Mouse (Mus musculus) T-helper 2 cell (primary cell): ENCODE measurements around the gene Wscd2.

Experiments used
- in situ Hi-C: fragments of 300-600 bp; cut with MboI, MseI; formaldehyde crosslinking; loops from one replicate; pipeline ENCODE4 v1.15.1; 2025; ENCODE audit warnings: high pct_unique_total_duplicates

Wscd2 gene

GRCm38 (mm10) chr5:113485584-113486162, 4.5 kb upstream of the Wscd2 start:
- in situ Hi-C loops: no loop called here

- in situ Hi-C loops: no loop called here
Observed at GRCm38 (mm10) chr5:113487879-113488278, 2.3 kb upstream of the Wscd2 start.

DNA sequence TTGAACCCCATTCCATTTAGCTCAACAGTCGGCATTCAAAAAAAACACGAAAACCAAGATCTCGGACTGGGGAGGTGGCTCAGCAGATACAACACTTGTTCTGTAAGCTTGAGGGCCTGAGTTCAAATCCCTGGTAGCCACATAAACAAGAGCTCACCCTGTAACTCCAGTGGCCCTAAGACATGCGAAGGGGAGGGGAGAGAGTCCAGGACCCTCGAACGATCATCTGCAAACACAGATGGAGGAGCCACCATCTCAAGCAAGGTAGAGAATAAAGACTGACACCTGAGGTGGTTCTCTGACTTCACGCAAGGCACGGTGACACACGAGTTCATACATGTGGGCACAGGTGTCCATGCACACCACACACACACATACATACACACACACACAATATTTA, 516 bp upstream of the Wscd2 start:
- in situ Hi-C loops: no loop called here

DNA sequence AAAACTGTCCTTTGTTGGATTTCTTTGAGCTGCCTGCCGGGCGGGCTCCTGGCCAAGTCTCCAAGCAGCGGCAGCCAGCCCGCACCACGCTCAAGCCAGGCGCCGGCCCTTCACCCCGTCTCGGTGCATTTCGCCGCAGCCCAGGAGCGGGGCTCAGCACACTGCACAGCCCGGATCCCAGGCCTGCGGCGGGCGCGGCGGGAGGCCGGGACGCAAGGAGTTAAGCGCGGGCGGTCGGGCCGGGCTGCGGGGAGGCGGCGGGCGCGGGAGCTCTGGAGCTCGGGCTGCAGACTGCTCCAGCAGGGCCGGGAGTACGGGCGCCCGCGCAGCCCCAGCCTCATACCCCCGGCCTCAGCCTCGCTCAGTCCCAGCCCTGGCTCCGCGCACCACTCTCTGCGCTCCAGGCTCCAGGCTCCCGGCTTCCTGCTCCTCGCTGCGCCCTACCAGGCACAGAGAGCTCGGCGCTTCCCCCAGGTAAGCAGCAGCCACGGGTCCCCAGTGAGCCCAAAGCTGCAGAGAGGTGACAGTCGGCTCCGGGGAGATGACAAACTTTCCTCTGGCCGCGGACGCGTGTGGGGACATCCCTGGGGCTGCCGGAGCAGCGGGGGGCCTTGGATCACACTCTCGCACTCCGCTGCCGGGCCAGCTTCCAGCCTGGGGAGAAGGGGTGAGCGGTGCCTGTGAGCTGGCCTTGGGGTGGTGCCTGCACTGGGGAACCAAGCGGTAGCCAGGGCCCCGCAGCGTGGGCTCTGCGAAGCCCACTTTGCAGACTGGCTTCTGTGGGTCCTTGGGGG, 531 bp downstream of the Wscd2 start:
- in situ Hi-C loops: no loop called here

- in situ Hi-C loops: no loop called here
Observed at GRCm38 (mm10) chr5:113491552-113491951, 1.4 kb downstream of the Wscd2 start.

DNA sequence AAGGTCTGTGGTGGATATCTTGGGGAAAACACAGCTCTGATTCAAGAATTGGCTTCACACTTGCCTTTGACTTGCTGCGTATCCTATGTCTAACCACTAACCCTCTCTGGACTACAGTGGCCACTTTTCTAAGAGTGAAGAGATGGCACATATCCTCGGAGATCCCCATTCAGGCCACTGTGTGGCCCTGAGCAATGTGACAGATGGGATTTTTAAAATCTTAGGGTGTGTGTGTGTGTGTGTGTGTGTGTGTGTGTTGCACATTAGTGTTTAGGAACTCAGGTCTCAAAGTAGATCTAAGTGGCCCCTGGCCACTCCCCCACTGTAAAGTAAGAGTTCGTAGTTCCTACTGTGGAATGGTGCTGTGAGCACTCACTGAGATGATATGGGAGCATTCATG, 1.9 kb downstream of the Wscd2 start:
- in situ Hi-C loops: no loop called here

- in situ Hi-C loops: no loop called here
Observed at GRCm38 (mm10) chr5:113492417-113493035, 2.4 kb downstream of the Wscd2 start.

- in situ Hi-C loops: no loop called here
Observed at GRCm38 (mm10) chr5:113493997-113494396, 3.9 kb downstream of the Wscd2 start.

DNA sequence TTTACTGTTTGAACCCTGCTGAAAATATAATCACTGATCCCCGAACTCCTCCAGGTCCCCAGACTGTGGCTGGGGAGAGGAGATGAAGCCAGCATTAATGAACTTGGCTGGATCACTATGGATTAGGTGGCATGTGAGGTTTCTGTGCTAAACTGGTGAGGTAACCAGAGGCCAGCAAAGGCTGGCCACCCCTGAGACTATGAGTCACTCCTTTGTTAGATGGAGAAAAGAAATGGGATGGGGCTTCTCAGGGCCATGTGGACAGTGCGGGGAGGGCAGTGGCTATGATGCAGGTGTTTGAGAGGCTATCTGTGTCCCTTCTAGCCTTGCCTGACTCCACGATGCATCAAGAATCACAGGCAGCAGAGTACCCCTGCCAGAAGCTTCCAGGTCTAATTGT, 6.8 kb downstream of the Wscd2 start:
- in situ Hi-C loops: loop anchor here (5.0 kb wide), 1 partner anchor 95 kb away; no protein-coding TSS in a partner anchor

- in situ Hi-C loops: loop anchor here (5.0 kb wide), 1 partner anchor 93 kb away; no protein-coding TSS in a partner anchor
Observed at GRCm38 (mm10) chr5:113499421-113499820, 9.3 kb downstream of the Wscd2 start.

- in situ Hi-C loops: no loop called here
Observed at GRCm38 (mm10) chr5:113503276-113503675, 13.1 kb downstream of the Wscd2 start.

DNA sequence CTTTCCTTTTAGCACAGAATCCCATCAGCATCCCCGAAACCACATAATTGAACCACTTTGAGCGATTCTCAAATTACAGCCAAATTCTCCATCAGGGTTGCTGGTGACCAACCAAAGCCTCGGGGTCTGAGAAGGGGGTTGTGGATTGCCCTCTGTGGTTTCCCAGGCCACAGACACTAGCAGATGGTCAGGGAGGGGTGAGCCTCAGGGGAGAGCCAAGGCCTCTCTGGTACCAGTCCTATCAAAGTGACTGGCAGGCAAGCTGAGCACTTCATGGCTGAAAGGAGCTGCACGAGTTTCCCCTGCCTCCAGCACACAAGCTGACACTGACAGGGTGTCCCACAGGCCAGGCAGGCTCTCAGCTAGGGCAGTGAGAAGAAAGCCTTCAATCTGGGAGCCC, 14.5 kb downstream of the Wscd2 start:
- in situ Hi-C loops: no loop called here

DNA sequence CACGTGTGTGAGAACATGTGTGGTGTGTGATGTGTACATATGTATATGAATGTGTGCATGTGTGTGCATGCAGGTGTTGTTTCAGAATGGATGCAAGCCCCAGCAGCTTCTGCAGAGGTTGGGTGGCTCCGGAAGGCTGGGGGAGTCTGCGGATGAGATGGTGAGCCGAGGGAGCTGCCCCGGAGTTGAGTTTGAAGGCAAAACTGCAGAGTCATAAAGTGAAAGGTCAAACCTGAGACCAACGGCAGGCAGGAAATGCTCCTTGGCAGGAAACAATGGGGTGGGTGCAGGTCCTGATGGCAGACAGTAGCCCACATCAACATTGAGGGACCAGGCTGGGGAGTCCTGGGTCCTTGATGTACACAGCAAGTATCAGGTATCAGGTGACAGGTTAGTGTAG, 15.9 kb downstream of the Wscd2 start:
- in situ Hi-C loops: no loop called here

GRCm38 (mm10) chr5:113506779-113507178, 16.6 kb downstream of the Wscd2 start:
- in situ Hi-C loops: no loop called here

DNA sequence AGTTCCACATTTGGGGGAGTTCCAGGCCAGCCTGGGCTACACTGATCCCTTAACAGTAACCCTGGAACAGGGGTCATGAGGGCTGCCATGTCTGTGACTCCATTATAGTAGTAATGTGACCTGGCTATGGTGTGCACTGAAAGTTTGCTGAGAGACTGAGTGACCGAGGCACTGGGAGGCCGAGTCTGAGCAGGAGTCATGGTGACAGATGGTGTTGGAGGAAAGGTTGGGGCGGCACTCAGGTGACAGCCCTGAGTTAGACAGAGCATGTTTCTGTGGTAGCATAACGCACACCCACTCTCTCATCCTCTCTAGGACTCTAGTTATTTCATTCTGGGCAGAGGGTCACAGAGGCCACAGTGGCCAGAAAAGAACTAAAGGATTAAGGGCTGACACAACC, 19.0 kb downstream of the Wscd2 start:
- in situ Hi-C loops: no loop called here

- in situ Hi-C loops: loop anchor here (5.0 kb wide), 1 partner anchor 39 kb away; no protein-coding TSS in a partner anchor
Observed at GRCm38 (mm10) chr5:113513640-113514039, 23.5 kb downstream of the Wscd2 start.

DNA sequence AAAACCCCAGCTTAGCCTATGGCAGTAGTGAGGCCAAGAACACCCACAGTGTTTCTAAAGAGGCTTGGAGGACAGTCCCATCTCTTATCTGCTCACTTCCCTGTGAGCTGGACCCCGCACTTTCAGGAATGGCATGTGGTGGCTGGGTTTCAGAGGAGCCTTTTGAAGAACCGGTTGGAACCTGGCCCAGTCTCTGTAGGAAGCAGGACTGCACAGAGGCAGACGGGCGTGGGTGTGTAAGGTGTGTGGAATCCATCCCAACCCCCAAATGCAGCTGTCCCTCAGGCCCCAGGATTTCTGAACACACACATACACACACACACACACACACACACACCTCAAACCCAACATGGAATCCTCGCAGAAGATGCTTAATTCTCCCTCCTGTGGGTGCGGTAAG, 23.9 kb downstream of the Wscd2 start:
- in situ Hi-C loops: loop anchor here (5.0 kb wide), 1 partner anchor 38 kb away; no protein-coding TSS in a partner anchor

DNA sequence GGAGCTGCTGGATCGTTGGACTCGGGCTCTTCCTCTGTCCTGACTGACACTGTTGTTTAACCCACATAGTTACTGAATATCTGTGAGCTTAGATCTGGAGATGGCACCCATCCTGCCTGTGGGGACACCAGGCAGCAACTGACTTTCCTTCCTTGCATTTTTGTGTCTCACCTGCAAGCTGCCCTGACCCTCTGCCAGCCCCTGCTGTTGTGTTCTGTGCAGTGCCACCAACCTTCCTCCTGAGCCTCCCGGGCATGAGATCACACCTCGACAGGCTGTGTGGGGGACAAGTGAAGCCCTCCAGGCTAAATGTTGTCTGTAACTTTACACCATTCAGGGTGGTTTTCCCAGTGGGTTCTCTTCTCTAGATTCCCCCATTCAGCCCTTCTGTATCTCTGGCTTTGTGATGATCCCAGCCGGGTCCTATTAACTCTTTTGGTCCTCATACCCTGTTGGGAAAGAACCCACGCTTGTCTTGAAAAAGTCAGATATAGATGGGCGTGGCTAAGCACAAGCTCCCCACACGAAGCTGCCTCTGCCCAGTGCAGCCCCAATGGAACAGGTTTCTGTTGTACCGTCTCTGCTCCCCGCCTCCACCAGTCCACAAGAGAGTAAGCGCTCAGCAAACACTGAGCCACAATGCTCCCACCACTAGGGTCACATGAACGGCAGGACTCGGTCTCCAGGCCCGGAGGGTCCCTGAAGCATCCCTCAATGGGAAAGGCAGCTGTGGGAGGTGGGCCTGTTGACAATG, 26.2 kb downstream of the Wscd2 start:
- in situ Hi-C loops: no loop called here

DNA sequence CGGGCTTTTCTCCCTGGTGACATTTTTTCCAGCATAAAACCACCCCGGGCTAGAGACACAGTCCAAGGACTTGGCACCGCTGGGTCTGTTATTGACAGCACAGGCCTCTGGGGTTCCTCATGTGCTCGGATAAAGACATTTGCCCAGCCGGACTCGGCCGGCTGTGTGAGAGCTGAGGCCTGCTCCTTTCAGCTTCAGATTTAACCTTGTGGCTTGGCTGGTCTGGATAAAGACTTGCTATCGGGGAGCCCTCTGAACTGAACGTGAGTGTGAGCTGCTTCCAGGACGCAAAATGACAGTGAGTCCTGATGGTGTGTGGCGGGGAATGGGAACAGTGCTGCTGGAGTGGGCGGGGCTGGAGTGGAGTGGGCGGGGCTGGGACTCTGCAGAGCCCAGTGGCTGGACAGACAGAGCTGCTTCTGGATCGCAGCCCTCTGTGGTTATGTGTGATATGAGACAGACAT, 26.8 kb downstream of the Wscd2 start:
- in situ Hi-C loops: no loop called here

DNA sequence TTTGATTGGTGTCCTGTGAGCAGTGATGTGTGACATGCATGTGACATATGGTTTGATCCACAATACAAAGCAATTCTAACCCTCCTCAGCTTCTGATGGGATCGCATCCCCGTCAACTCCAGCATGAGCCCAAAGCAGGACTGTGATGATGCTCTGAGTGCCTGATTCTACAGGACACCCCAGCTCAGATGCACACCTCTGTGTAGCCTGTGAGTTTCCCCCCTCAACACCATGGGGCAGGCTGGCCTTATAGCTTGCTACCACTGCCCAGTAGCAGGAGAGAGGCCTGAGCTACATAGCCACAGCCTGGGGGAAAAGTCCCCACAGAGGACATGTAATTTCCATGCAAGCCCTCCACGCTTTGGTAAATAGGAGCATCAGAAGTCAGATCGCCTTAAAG, 27.3 kb downstream of the Wscd2 start:
- in situ Hi-C loops: no loop called here

DNA sequence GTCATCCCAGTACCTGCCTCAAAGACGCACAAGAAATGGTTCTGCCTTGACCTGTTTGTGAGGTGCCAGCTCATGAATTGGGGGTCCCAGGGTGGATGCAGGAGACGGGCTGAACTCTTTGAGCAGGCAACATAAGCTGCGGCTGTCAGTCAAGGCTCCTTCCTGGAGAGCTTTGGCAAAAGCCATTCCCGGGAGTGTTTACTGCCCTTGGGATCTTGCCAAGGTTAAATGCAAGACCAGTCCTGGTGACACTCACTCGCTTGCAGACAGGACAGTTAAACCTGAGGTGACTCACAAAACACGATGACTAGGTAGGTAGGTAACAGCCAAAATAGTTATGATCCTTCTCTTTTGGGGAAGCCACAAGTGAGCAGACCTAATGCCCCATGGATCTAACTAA, 30.9 kb downstream of the Wscd2 start:
- in situ Hi-C loops: no loop called here

- in situ Hi-C loops: no loop called here
Observed at GRCm38 (mm10) chr5:113538826-113539225, 48.7 kb downstream of the Wscd2 start.
